Mouse (Mus musculus): ENCODE results near the gene Neurod1. TPM values are rescaled to one million over a fixed set of nuclear protein-coding genes. Genes with fewer than 3 reads are reported as not detected.

The Neurod1 gene
- total RNA-seq, 2 experiments from 2014 or later: not detected

DNA sequence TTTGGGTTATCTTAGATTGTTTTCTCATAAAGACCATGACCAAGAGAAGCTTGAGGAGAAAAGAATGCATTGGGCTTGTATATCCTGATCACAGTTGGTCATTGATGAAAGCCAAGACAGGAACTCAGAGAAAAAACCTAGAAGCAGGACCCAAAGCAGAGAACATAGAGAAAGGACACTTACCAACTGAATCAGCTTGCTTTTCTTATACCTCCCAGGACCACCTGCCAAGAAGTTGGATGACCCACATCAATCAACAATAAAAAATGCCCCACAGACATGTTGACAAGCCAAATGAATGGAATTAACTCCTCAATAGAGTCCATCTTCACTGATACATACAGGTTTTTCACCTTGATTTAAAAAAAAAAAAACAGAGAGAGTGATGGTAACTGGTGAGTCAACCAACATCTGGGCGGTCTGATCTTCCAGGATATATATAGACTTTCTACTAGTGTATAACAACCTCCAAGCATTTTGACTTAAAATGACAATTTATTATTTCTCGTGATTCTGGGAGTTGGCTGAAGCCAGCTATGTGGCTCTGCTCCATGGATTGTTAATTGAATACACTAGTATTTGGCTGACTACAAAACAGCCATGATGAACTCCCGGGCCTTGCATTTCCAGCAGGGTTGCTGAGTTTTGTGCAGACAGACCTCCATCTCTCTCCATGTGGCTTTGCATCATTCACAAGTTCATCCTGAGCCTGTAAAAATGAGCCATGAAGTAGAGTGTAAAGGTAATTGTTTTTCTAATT lies 12.5 kb downstream of the Neurod1 start:
- no peak for DNase-seq (ENCODE audit: low spot score in 2 of 2)

DNA sequence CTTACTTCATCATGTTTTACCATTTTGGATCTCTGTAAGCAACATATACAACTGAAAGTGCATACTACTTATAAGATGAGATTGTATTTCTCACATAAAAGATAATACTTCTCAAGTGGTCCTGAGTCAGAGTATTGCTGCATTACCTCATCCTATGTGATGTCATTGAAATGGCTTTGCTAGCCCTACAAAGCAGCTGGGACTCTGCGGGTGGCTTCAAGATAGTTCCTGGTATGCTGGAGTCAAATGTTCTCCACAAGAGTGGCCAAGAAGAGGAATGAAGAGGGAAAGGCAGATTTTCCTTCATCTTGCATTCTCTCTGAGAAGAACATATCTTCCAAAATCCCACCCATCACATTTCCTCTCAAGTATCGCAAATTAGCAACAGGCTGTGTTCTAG lies 13.2 kb downstream of the Neurod1 start:
- DNase-seq (ENCODE audit: low spot score in 2 of 2): no peak

DNA sequence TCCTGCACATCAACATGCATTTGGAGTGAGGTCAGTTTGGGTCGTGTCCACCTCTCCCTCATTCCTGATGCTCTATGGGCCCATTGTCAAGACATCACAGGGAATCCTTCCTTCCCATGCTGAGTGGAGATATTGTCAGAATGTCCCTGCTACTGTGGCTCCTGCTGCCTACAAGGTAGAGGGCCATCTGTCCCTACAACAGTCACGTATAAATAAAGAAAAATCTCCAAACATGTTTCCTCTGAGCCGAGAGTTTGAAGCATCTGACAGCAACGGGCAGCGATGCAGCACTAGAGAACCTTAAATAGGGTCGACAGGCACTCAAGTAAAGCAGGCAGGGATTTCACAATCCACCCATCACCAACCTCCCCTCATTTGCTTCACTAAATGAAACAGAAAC lies 13.6 kb downstream of the Neurod1 start:
- DNase-seq (ENCODE audit: low spot score in 2 of 2): no peak

DNA sequence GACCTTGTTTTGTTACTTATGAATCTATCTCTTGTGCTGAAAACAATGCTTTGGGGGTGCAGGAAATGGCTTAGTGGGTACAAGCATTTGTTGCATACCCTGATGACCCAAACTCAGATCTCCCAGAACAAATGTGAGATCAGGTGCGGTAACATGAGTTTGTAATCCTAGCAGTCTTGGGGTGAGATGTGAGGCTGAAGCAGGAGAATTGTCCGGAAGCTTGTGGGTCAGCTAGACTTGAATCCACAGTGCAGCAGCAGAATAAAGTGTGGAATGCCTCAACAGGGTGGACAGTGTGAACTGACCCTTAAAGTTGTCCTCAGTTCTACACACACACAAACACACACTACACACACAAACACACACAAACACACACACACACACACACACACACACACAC lies 14.3 kb downstream of the Neurod1 start:
- DNase-seq (ENCODE audit: low spot score in 2 of 2): no peak

DNA sequence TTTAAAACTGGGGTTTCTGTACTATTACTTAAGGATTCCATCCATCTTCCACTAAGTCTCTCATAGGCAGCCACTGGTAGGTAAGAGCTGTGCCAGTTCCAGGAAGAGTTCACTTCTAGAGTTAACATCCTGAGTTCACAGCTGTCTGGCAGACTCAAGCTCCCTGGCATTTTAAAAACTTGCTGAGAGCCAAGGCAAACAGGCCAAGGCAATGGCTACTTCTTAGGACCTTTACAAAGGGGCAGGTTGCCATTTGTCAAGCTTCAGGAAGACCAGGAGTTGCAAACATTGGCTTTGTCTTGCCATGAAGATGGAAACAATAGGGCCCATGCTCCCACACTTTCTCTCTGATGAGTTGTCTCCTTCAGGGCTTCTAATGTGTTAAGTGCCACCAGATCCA lies 26.5 kb downstream of the Neurod1 start:
- DNase-seq (ENCODE audit: low spot score in 2 of 2): no peak

DNA sequence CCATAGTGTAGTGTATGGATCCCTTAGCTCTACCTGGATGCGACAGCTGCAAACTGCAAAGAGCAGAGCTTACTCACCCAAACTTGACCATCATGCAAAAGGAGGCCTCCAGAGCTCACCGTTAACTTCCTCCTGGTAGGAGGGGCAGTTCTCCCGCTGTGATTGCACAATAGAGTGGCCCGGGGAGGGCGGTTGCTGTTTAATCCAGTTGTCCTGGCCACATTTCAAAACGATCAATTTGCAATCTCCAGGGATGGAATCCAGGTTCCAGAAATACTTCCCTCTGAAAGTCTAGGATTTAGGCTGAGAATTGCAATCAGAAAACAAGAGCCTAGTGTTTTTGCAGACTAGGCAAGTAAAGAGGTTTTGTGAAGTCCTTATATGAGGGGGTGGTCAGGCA lies 26.9 kb downstream of the Neurod1 start:
- DNase-seq (ENCODE audit: low spot score in 2 of 2): no peak

DNA sequence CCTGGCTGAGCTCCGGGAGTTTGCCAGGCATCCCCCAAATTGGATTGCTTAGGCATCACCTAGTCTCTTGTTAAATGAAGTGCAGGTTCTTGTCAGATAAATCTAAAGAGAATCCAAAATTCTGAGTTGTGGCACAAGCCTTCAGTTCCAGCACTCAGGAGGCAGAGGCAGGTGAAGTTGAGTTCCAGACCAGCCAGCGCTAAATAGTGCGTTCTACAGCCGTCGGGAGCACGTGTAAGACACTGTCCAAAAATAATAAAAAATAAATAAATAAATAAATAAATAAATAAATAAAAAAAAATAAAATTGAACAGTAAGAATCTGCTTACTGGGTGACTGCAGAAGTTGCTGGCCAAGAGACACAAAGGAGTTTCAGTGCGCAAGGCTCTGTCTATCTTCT lies 27.4 kb downstream of the Neurod1 start:
- DNase-seq (ENCODE audit: low spot score in 2 of 2): no peak

DNA sequence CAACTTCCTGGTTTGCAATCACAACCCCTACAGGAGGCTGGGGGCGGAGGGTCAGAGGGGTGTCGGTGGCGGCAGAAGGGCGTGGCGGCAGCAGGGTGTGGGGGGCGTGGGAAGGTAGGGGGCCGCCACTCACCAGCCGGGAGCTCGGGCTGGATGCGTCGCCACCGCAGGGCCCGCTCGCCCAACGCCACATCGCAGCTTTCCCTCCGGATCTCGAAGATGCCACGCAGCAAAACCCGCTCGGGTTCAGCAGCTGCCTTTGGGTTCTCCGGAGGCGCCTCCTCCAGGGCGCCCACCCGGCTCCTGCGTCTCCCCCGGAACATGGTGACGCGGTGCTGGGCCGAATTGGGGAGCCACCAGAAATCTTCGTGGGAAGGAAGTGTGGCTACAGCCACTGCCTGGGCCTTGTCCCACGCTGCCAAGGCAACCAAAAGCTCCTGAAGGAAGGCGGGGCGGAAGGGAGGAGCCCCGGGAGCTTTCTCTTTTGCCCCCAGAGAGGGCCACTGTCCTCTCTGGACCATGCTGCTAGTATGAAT lies 27.9 kb downstream of the Neurod1 start:
- DNase-seq (ENCODE audit: low spot score in 2 of 2): no peak

DNA sequence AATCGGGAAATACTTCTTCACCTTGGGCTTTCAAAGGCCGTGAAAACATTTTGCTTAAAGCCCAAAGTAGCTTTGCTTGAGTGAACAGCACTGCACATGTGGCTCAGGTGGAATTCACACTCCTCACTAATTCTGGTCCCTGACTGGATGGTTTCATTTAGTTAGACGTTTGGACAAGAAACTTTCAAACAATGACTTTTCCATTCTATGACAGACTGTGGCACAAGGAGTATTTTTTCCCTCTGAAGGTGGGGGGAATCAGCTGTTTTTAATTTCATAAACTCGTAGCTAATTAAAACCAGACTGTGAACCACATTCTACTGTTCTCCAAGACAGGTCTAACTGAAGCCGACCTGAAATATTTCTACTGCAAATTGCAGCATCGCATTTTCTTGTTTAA lies 28.5 kb downstream of the Neurod1 start:
- DNase-seq (ENCODE audit: low spot score in 2 of 2): no peak

DNA sequence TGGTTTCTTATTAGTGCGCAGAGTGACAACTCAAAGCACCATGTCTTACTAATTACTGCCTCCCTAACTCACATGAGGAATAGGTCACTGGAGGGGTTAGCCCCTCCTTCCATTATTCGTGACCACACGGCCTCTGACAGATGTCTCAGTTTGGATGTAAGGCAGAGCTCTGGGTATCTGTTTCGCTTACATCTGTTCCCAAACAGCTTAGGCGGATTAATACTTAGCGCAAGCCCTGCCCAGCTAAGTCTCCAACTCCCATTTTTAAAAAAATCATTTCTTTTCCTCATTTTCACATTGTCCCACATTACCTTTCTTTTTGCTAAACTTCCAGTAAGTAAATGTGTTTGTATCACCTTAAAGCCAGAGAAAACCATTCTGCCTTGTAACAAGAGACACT lies 34.9 kb downstream of the Neurod1 start:
- DNase-seq (ENCODE audit: low spot score in 2 of 2): no peak

DNA sequence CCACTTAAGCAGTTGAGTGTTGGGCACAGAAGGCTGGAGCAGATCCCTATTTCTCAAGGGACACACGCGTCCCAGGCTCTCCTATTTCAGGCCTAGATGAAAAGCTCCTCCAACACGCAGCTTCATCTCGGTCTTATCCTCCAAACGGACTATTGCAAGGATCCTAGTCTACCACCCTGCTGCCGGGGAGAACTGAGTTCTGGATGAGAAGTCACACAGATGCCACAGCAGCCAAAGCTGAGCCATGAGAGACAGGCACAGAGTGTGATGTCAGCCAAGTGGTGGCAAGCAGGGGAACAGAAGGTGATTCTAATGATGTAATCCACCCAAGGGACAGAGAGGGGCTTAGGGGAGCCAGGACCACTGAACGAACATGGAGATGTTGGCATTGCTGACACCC lies 42.0 kb downstream of the Neurod1 start:
- DNase-seq (ENCODE audit: low spot score in 2 of 2): no peak

DNA sequence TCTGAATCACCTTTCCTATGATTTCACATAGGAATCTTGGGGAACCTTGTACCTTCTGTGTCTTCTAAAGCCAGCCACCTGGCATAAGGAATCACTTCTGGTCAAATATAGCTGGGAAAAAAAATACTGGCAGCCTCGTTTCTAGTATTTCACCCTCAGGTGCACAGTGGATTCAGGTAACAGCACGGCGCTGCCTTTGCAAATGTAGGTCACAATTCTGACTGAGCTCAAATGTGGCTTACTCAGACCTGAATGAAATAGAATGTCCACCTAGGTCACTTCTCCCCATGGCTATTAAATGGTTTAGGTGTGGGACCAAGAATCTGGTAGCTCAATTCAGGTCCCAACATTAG lies 45.7 kb downstream of the Neurod1 start:
- DNase-seq (ENCODE audit: low spot score in 2 of 2): no peak

DNA sequence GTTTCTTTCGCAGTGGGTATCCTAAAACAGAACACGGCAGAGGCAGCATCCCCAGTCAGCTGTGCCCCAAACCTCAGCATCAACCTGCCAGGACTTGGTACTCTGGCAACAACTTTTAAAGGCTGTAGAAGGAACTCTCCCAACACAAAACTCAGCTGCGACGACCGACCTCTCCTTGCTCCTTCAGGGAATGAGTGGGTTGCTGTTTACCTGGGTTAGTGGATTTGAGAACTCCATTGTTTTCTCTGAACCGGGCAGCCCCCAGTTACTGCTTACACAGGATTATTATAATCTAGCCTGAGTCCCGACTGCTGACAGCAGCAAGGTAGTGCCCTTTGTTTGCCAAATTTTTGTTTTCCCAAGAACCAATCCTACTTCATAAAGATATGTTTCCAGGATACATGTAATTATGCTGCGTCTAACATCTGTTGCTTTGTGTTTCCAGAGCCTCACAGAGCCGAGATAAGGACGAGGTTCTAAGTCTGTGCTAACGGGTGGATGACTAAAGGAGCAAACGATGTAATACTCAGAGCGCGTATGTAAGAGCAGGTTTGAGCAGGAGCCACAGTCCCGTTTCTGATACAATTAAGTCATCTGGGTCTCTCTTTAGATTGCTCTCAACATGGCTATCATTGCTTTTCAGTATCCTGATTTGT lies 46.2 kb downstream of the Neurod1 start:
- DNase-seq (ENCODE audit: low spot score in 2 of 2): no peak

DNA sequence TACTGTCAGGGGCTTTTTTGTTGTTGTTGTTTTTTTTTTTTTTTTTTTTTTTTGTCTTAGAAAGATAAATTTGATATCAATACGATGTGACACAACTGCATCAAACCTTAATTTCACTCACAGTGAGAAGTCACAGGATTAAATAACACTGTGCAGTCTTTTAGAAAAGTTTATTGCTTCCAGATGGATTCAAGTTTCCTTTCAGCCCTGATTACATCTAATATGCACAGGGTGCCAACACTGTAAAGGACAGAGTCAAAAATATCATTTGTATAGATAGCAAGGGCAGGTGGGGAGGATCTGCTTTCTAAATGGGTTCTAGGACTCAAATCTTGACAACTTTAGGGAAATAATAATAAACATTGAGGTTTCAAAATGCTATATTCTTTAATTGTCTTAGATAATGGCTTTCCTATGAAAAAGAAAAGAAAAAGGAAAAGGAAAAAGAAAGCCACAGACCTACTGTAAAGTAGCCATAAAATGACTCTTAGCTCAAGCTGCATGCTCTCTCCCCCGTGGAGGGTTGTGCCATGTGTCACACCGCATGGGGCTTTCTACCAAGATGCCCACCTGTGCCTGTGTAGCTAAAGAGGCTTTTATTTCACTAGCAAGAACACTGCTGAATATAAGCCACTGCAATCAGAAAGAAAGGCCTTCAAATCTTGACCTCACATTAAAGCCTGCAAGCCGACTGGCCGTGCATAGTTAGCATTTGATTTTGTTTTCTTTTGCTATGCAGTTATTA lies 50.7 kb downstream of the Neurod1 start:
- no peak for DNase-seq (ENCODE audit: low spot score in 2 of 2)

Other genes with a start within 250 kb of the Neurod1 start
- 1 to 10 TPM; 2.2 to 4.9 TPM for gene Itga4, start 201.3 kb downstream of the Neurod1 start, total RNA-seq (2021)
- 1 to 10 TPM; 2.5 to 4.2 TPM for gene Cerkl, start within 50 bp of the Neurod1 start, total RNA-seq (2021)
- 10 to 100 TPM; 54.3 to 73.9 TPM for gene Itprid2, start 178.6 kb upstream of the Neurod1 start, total RNA-seq (2021)

Data from adrenal gland, adult 18-20 months (tissue).